Mouse (Mus musculus) olfactory bulb, adult 2 months (tissue): ENCODE data around the gene Get4.

Experiments
- CTCF ChIP-seq: fragments of 200-500 bp; IDR thresholded peaks from 2 replicates; pipeline ENCODE4 v1.5.1; 2012; ENCODE audit warnings: low read depth, mild to moderate bottlenecking, low read length, moderate library complexity; ENCODE audit not compliant: insufficient read depth
- POLR2A ChIP-seq: fragments of 200-500 bp; IDR thresholded peaks from 2 replicates; pipeline ENCODE4 v1.6.1; 2012; ENCODE audit warnings: mild to moderate bottlenecking, low read depth, low read length, moderate library complexity; ENCODE audit not compliant: insufficient read depth

DNA sequence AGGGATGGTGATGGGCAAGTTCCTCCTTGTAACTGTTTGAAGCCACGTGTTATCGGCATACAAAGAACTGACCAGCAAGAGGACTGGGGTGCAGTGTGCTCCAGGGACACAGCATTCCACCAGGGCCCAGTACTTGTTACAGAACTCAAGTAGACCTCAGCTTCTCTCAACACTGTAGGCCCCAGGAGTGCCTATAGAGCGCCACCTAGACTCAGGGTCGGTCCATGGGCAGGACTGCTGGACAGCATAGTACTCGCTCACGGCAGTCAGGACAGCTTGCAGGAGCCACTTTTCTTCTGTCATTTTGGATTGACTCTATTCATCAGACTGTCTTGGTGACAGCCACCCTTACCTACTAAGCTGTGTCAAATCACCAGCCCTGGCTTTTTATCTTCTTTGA, 2.8 kb downstream of the Get4 start:
- TF ChIP-seq CTCF (no peak), POLR2A (no peak)
